Mouse (Mus musculus): ENCODE measurements at regions not wholly inside any gene's neighbourhood (a gene's known extent, or its start where the extent isn't known, plus 50 kb on each side); places are given as distances from the start of the nearest gene placed in this dataset.
"Not testable (repeated sequence)": the region's sequence is repeated elsewhere in the genome, so short reads cannot be mapped to it uniquely, and the experiment has no call there.

- no peak for DNase-seq (ENCODE audit: low spot score)
Observed at GRCm38 (mm10) chr12:97218445-97218844, 1040.8 kb downstream of the Galc start.

DNA sequence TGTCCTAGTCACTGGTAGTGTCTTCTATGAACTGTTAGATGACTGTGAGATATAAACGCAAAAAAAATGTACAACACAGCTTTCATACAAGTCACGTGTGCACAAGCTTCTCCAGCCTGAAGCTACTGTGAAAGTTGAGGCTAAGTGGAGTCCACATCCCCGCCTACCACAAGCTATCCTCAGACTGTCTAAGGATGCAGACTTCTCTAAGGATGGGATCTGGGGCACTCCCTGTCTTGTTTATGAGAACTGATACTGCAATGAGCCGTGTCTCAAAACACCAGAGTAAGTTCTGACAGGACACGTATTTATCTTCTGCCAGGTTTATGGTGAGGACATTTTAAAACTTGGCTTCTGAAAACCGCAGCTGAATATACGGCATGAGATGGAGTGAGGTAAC, 1041.7 kb downstream of the Galc start:
- DNase-seq (ENCODE audit: low spot score) = no peak

GRCm38 (mm10) chr12:97203636-97204389, 1055.4 kb downstream of the Galc start:
- DNase-seq (ENCODE audit: low spot score) = no peak

- no peak for DNase-seq (ENCODE audit: low spot score)
Observed at GRCm38 (mm10) chr12:97161853-97162252, 1097.4 kb downstream of the Galc start.

GRCm38 (mm10) chr12:97161429-97161828, 1097.8 kb downstream of the Galc start:
- DNase-seq (ENCODE audit: low spot score) = no peak

DNA sequence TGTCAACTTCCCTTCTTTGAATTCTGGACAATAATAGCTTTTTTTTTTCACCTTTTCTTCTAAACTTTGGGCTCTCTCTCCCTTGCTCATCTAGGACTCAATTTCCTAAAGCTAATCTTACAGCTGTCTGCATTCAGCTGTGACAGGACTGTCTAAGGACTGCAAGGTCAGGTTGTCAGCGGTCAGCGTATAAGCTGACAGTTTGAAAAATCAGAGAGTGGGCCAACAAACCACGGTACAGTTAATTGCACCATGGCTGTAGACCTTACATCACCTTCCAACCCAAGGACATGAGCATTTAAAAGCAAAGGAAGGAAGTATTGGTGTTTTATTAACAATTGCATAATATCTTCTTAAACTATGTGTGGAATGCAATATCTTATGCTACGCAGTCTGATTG, 1100.9 kb downstream of the Galc start:
- DNase-seq (ENCODE audit: low spot score) = no peak

- DNase-seq (ENCODE audit: low spot score) = no peak
Observed at GRCm38 (mm10) chr12:97157748-97158147, 1101.5 kb downstream of the Galc start.

DNA sequence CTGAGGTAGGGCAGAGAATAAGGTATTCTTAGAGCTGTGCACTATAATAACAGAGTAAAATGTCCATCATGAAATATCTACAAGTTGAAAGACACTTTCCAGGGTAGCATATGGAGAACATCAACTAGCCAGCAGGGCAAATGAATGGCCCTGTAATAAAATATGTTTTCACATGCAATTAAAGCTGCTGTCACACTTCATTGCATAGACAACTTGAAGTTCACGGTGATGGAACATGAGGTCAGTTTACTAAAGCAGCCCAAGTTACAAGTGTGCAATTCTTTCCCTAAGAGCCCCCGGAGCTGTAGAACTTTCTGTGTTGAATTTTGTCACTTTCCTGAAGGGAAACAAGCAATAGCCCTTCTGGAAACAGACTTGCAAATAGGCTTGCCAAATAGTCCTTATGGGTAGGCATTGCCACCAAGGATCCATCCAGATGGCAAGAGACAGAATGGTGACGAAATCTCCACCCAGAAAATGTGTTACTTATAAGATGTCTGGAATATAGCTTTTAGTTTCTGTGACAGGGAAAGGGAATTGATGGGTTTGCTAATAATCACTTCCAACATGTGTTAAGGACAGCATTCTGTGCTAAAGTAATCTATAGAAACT, 1102.7 kb downstream of the Galc start:
- DNase-seq (ENCODE audit: low spot score) = no peak

DNA sequence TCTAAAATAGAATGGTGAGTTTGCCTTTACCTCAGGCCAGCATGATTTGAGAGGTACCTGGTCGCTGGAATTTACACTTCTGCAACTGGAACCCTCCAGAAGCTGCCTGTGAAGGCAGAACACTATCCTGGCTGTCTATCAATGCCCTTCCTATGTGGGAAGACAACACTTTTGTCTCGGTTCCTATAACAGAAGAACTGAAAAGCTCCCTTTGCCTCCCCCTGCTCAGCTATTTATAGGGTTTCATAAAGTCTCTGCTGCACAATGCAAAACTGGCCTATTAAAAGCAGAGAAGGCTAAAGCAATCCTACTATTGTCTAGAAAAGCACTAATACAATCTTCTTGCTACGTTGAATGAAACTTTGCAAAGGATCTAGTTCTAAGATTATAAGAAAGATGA, 1116.5 kb downstream of the Galc start:
- no peak for DNase-seq (ENCODE audit: low spot score)

- DNase-seq (ENCODE audit: low spot score) = no peak
Observed at GRCm38 (mm10) chr12:97137924-97138323, 1121.3 kb downstream of the Galc start.

GRCm38 (mm10) chr12:97130276-97130675, 1129.0 kb downstream of the Galc start:
- peak; percentile 51 for DNase-seq (ENCODE audit: low spot score)

DNA sequence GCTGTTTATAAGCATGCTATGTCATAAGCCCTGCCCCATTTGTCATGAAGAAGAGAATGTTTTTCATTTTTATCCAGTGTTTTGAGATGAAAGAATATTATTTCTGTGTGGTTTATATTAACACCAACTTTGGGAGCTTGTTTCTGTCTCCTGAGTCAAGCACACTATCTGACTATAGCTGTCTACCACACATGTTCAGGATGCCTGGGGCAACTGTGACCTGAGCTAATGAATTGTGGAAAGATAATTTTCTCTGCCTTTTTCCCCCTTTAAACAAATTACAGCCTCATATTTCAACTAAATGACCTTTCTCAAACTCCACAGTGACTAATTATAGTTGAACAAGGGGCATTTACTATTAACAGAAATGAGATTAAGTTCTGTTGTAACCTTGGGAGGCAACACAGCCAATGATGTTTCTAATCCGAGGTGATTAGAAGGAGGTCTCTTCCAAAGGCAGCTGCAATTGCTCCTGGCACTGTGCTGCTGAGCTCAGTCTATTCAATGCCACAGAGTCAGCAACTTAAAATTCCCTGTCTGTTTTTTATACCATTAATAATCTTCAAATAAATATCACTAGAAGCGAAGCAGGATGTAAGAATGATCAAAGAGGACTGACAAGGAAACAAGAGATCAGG, 1168.6 kb downstream of the Galc start:
- DNase-seq (ENCODE audit: low spot score) = no peak

DNA sequence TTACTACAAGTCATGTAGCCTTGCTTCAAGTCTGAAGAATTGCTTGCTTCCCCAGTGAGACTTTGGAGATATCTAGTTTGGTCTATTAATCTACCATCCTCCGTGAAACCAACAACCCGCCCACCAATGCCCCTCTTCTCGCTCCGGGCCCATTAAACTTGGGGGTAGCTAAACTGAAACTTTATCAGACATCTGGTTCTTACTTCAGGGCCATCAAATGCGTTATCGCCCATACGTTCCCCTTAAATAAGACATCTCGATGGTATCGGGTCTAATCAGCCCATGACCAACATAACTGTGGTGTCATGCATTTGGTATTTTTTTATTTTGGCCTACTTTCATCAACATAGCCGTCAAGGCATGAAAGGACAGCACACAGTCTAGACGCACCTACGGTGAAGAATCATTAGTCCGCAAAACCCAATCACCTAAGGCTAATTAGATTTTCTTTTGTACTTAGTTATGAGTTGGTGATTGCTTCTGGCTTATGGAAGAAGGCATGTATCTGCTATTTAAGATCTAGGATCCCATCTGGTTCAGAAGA, 1197.8 kb downstream of the Galc start:
- not testable (repeated sequence) for DNase-seq (ENCODE audit: low spot score)

DNA sequence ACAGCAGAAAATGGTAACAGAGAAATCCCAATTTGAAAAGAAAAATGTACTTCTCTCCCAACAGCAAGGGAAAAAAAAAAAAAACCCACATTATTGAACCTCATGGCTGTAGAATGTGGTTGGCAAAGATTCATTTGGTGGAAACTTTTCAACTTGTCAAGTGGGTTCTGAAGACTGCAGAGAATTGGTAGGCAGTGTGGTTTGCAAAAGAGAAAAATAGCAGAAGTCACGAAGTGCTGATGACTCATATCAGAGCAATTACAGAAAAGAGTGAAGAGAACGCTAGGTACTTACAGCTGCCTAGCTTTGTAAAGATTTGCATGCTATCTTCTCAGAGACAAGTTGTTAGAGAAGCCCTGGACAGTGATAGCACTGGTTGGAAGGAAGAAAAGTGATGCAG, 1211.6 kb downstream of the Galc start:
- DNase-seq (ENCODE audit: low spot score) = no peak
